9 mouse cellular contexts compared by ENCODE assay signal in genomic region chr6:40326341-40326740, GRCm38 (mm10). TPM values are rescaled to one million over a fixed set of nuclear protein-coding genes. Genes with fewer than 3 reads are reported as not detected.
DNase-seq lines count a peak whose midpoint lies in the region; ATAC-seq and TF ChIP-seq lines count a peak whose summit lies in the region.
"Had no signal": no experiment of that assay in that cellular context is flagged by ENCODE, and none has a peak within 500 bp of the region (broad histone marks: within the 10 kb centered on the region; RNA-seq: fewer than 3 reads in every experiment).

No protein-coding gene starts in this region.

- H3K4me1 ChIP-seq in limb, embryonic 14.5 days (ENCODE audit: control insufficient read depth, insufficient read depth, low read length) = no peaks in the 10 kb centered on the region
- H3K4me1 ChIP-seq in stomach, embryonic 15.5 days = no peaks in the 10 kb centered on the region

- peak overlapping the region; percentile 65; the same call in 1 of the 2 replicates for H3K4me3 ChIP-seq in limb, embryonic 14.5 days (replicated peaks; ENCODE audit: low read length)
- no peak overlapping the region; the same call in 1 of the 2 replicates for H3K4me3 ChIP-seq in stomach, embryonic 15.5 days (replicated peaks)

- no peaks in the 10 kb centered on the region for H3K27me3 ChIP-seq in limb, embryonic 14.5 days (ENCODE audit: control insufficient read depth, insufficient read depth, low read length)
- H3K27me3 ChIP-seq in stomach, embryonic 15.5 days (replicated peaks) = no peaks in the 10 kb centered on the region

- peak; percentile 15 for DNase-seq in cerebellum, adult 11-12 months
- DNase-seq in retina, embryonic 14.5 days (ENCODE audit: low spot score) = peak; percentile 3
- no peak for DNase-seq in retina, postnatal 1 day
- no peak for DNase-seq in limb, embryonic 14.5 days (ENCODE audit: low spot score)
- DNase-seq in layer of hippocampus, postnatal 36 days = no peak
- DNase-seq in thymus, postnatal 0 days (ENCODE audit: low spot score) = no peak
- DNase-seq: kidney, adult 11 months had no signal

- no peaks in the 10 kb centered on the region for H3K9me3 ChIP-seq in limb, embryonic 14.5 days (ENCODE audit: control insufficient read depth, low read length)
- H3K9me3 ChIP-seq in stomach, embryonic 15.5 days = no peaks in the 10 kb centered on the region

- WGBS in limb, embryonic 14.5 days = 92% methylated on average over 8 of the region's 8 CpGs
- 80% methylated on average over 8 of the region's 8 CpGs for WGBS in stomach, embryonic 15.5 days

- H3K4me2 ChIP-seq in limb, embryonic 14.5 days (replicated peaks; ENCODE audit: low read depth, low read length, severe bottlenecking) = peak overlapping the region; percentile 60; the same call in 1 of the 2 replicates
- peak overlapping the region; percentile 60; the same call in 1 of the 2 replicates for H3K4me2 ChIP-seq in stomach, embryonic 15.5 days

- peaks cover 10% of the 10 kb centered on the region for H3K36me3 ChIP-seq in limb, embryonic 14.5 days (ENCODE audit: control insufficient read depth, insufficient read depth, low read length)
- H3K36me3 ChIP-seq in stomach, embryonic 15.5 days = 0 out of 2 replicates have a peak, but pooled peaks cover 4% of the 10 kb centered on the region

- no peak overlapping the region for H3K9ac ChIP-seq in limb, embryonic 14.5 days (ENCODE audit: low read depth, low read length, severe bottlenecking)
- no peak overlapping the region for H3K9ac ChIP-seq in stomach, embryonic 15.5 days

- ATAC-seq in cerebellum, adult (ENCODE audit: insufficient number of reproducible peaks, low FRiP score, low TSS enrichment) = no peak
- no peak for ATAC-seq in limb, embryonic 14.5 days (ENCODE audit: low FRiP score, low read depth)
- ATAC-seq in stomach, embryonic 15.5 days (ENCODE audit: insufficient read depth, low FRiP score, low read depth) = no peak

- H3K27ac ChIP-seq in limb, embryonic 14.5 days (replicated peaks; ENCODE audit: low read depth, low read length) = no peak overlapping the region
- no peak overlapping the region for H3K27ac ChIP-seq in stomach, embryonic 15.5 days

- no peak for TF ChIP-seq POLR2A in limb, embryonic 14.5 days (IDR thresholded peaks at IDR 0.05; ENCODE audit: borderline replicate concordance, extremely low read depth, insufficient read depth, insufficient read length)

RNA-seq across cellular contexts. Expression of gene Agk, which starts 1.4 kb away (rescaled TPM):
- 29.2 and 32.1 TPM in 2 replicates for polyA plus RNA-seq in limb, embryonic 14.5 days (2012; rRNA removed)
- polyA plus RNA-seq in limb, embryonic 14.5 days (2014; fragmentation: Nextera tagmentation; extraction: Ambion mirVana) = 43.5 and 54.4 TPM in 2 replicates
- 36.4 and 40.2 TPM in 2 replicates for polyA plus RNA-seq in stomach, embryonic 15.5 days (2015; fragmentation: Nextera tagmentation; extraction: Ambion mirVana)
- 10 to 100 TPM; 44.8 to 47.5 TPM for total RNA-seq in layer of hippocampus, postnatal 36 days (2021)
- 41.5 and 45.2 TPM in 2 replicates for polyA plus RNA-seq in thymus, postnatal 0 days (2015; fragmentation: Nextera tagmentation; extraction: Ambion mirVana)

Comparison
In these comparisons a context has a peak if more than half of its experiments do, and no peak if none do; other contexts are left out.
1. DNase-seq: peak in cerebellum, adult 11-12 months (single experiment) and retina, embryonic 14.5 days (single experiment); none in retina, postnatal 1 day (single experiment), limb, embryonic 14.5 days (single experiment), layer of hippocampus, postnatal 36 days (0 of 2) and thymus, postnatal 0 days (single experiment).